Mouse (Mus musculus) thymus, postnatal 4 days (tissue): ENCODE measurements around the gene Saa1.

Source experiments
- DNase-seq: peaks from one replicate; pipeline ENCODE4 v3.0.0; 2021

The Saa1 gene

GRCm38 (mm10) chr7:46716897-46717296, 25.9 kb downstream of the Saa1 start:
- no peak for DNase-seq

- DNase-seq: no peak
Measured at GRCm38 (mm10) chr7:46715600-46715999, 27.2 kb downstream of the Saa1 start, which contains the start of gene Saa3. TSS of gene Saa3 (minus strand) at chr7:46715700.

GRCm38 (mm10) chr7:46714518-46714917, 28.3 kb downstream of the Saa1 start:
- peak; percentile 79 for DNase-seq

- DNase-seq: no peak
Measured at GRCm38 (mm10) chr7:46712250-46712649, 30.5 kb downstream of the Saa1 start.

- peak; percentile 97 for DNase-seq
Measured at GRCm38 (mm10) chr7:46710390-46710844, 32.4 kb downstream of the Saa1 start, which contains the start of gene Saal1. TSS of gene Saal1 (minus strand) at chr7:46710680.

- DNase-seq: no peak
Measured at GRCm38 (mm10) chr7:46700521-46701025, 42.2 kb downstream of the Saa1 start.

- DNase-seq: no peak
Measured at GRCm38 (mm10) chr7:46696754-46697153, 46.0 kb downstream of the Saa1 start.
